Comparison of ENCODE assay signal across 9 mouse cellular contexts in the genomic region with DNA sequence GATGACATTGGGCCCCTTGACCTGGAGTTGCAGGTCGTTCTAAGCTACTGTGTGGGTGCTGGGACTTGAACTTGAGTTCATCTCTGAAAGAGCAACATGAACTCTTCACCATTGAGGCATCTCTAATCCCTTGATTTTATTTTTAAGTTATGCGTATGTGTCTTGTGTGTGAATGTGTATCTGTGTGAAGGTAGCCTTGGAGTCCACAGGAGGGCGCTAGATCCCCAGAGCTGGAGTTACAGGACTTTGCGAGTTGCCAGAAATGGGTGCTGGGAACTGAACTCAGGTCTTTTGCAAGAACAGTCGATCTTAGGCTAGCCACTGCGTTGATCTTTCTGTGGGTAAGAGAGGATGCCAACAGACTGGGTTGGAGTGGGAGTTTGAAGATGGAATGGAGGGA. TPM values are rescaled to one million over a fixed set of nuclear protein-coding genes. Genes with fewer than 3 reads are reported as not detected.
DNase-seq lines count a peak whose midpoint lies in the region.
"Had no signal": no experiment of that assay in that cellular context is flagged by ENCODE, and none has a peak within 500 bp of the region (broad histone marks: within the 10 kb centered on the region; RNA-seq: fewer than 3 reads in every experiment).

No protein-coding gene starts in this region.

- DNase-seq in heart, postnatal 4 days, result peak; percentile 29
- DNase-seq in heart, adult 11 months, result no peak
- DNase-seq in right cerebral cortex, postnatal 4 days, result peak; percentile 31
- no peak for DNase-seq in right cerebral cortex, adult 18-20 months
- peak; percentile 34 for DNase-seq in c-Kit-positive CD71-negative TER-119-negative erythroid progenitor cells, embryonic 14.5 days (ENCODE audit: low read depth)
- peak; percentile 65 for DNase-seq in testis, postnatal 10 days (ENCODE audit: low spot score)
- no peak for DNase-seq in gastrocnemius, postnatal 25 days
- no peak for DNase-seq in layer of hippocampus, postnatal 14 days (ENCODE audit: low spot score in 2 of 2)

RNA-seq across cellular contexts. Expression of a gene that starts 4.5 kb away (rescaled TPM):
- not detected for total RNA-seq in heart, postnatal 4 days (2021)
- total RNA-seq in gastrocnemius, postnatal 25 days (2021), result not detected
- 10 to 100 TPM; 43.3 to 48.1 TPM for total RNA-seq in layer of hippocampus, postnatal 14 days (2021)
- total RNA-seq: granulocyte monocyte progenitor cell, adult 5-6 weeks had no signal

Comparison
In these comparisons a context has a peak if more than half of its experiments do, and no peak if none do; other contexts are left out.
1. DNase-seq: peak in heart, postnatal 4 days (single experiment), right cerebral cortex, postnatal 4 days (single experiment), c-Kit-positive CD71-negative TER-119-negative erythroid progenitor cells, embryonic 14.5 days (single experiment) and testis, postnatal 10 days (single experiment); none in heart, adult 11 months (single experiment), right cerebral cortex, adult 18-20 months (single experiment), gastrocnemius, postnatal 25 days (single experiment) and layer of hippocampus, postnatal 14 days (0 of 2).
2. RNA of a gene that starts 4.5 kb away (total RNA-seq): 43.3 to 48.1 TPM in layer of hippocampus, postnatal 14 days; not detected in gastrocnemius, postnatal 25 days and not detected in heart, postnatal 4 days; every median in the first group is over 10 times any median in the second.